Mouse (Mus musculus) erythroblast, embryonic 14.5 days (primary cell): ENCODE data around the gene Msl1. TPM values are rescaled to one million over a fixed set of nuclear protein-coding genes. Genes with fewer than 3 reads are reported as not detected.

Experiments
- H3K27me3 ChIP-seq: 2 replicates; pipeline ENCODE4 v1.6.1; 2012; ENCODE audit warnings: inconsistent platforms; ENCODE audit not compliant: control insufficient read depth
- H3K36me3 ChIP-seq: 2 replicates; pipeline ENCODE4 v1.6.1; 2012; ENCODE audit warnings: mild to moderate bottlenecking, inconsistent platforms; ENCODE audit not compliant: control insufficient read depth
- H3K4me1 ChIP-seq: 2 replicates; pipeline ENCODE4 v1.6.1; 2012; ENCODE audit warnings: inconsistent platforms; ENCODE audit not compliant: control insufficient read depth
- H3K4me3 ChIP-seq: replicated peaks from 2 replicates; pipeline ENCODE3; 2012; ENCODE audit warnings: moderate library complexity, mild to moderate bottlenecking, inconsistent platforms
- H3K9me3 ChIP-seq: 2 replicates; pipeline ENCODE4 v1.6.1; 2012; ENCODE audit warnings: low read length, inconsistent platforms, mixed read lengths; ENCODE audit not compliant: control insufficient read depth
- GATA1 ChIP-seq: IDR thresholded peaks from 2 replicates; pipeline ENCODE4 v1.6.1; 2012; ENCODE audit warnings: low read length, inconsistent platforms, mixed read lengths
- TAL1 ChIP-seq: IDR thresholded peaks from 3 replicates; pipeline ENCODE4 v1.6.1; 2012; ENCODE audit warnings: low read length, inconsistent platforms, mixed read lengths
- polyA plus RNA-seq: library from polyadenylated mRNA; stranded (reverse); fragments of >175 nt; gene quantifications from 2 replicates; pipeline ENCODE4 v1.2.3, GENCODE M21; 2012

The Msl1 gene
- polyA plus RNA-seq, 1 experiment: 2.7 TPM

DNA sequence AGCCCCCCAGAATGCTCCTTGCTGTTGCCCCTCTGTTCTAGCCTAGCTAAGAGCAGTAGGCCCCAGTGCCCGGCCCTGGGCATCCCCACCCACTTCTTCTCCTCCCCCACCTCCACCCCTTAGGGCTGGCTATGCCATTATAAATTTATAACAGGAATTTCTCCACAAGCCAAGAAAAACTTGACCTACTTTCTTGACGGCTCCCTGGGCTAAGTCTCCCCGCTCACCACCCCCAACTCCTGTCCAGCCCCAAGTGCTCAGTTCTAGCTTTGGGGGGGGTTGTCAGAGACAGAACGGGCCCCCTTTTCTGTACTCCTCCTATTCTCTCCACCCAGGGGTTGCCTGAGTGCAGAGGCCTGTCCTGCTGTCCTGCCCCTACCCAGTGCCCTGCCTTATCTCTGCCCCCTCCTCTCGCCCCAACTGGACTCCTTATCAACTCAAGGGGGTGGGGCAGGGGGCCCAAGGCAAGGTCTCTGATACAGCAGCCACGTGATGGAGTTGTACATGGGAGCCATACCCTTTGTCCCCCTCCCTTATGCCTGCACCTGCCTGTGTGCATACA is 44.0 kb upstream of the Msl1 start:
- Histone ChIP-seq H3K9me3 (no peaks in the 10 kb centered on the region), H3K27me3 (no peaks in the 10 kb centered on the region), H3K4me1 (peaks cover 99% of the 10 kb centered on the region), H3K4me3 (peak overlapping the region; percentile 37), H3K36me3 (peaks cover 48% of the 10 kb centered on the region)
- TF ChIP-seq GATA1: no peak
- no peak for TF ChIP-seq TAL1

DNA sequence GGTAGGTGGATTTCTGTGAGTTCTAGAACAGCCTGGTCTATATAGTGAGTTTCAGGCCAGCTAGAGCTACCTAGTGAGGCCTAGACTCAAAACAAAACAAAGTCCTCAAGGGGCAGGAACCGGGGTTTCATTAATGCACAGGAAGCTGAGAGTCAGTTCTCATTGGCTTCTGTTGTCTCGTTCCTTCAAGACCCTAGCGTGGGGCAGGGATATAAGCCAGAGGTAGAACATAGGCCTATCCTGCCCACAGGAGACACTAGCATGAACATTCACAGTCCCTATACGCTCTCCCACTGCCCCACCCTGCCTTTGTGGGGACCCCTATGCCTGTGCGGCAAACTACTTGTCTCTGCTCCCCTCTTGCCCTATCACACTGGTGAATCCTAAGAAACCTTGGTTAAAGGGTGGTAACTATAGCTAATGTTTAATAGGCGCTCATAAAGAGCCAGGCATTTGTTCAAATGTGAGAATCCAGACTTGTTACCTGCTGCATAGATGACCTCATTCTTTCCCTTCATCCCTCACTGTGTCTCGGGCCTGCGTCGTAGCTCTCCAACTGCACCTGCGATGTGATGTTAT is 42.7 kb upstream of the Msl1 start:
- H3K4me3 ChIP-seq: no peak overlapping the region

DNA sequence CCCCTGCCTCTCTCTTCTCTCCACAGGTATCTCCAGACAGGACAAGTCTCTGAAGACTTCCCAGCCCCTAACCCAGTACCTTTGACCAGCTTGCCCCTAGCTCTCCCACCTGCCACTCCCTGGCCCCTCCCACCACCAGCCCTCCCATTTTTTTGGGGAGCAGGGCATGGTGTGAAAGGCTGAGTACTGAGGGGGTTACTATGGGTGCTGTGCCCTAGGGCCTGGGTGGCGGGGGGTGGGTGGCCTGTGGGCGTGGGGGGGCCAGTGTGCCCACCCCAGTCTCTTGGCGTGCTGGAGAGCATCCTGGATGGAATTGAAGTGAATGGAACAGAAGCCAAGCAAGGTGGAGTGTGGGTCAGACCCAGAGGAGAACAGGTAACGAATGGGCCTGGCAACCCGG is 42.1 kb upstream of the Msl1 start:
- H3K9me3 ChIP-seq: no peaks in the 10 kb centered on the region
- no peak for TF ChIP-seq TAL1
- peaks cover 94% of the 10 kb centered on the region for H3K4me1 ChIP-seq
- H3K36me3 ChIP-seq: peaks cover 65% of the 10 kb centered on the region
- H3K27me3 ChIP-seq: no peaks in the 10 kb centered on the region
- H3K4me3 ChIP-seq: no peak overlapping the region

More for the DNA sequence above, 42.7 kb upstream of the Msl1 start:
- TF ChIP-seq GATA1 (no peak), TAL1 (no peak)
- H3K36me3 ChIP-seq: peaks cover 61% of the 10 kb centered on the region
- no peaks in the 10 kb centered on the region for H3K27me3 ChIP-seq
- peaks cover 98% of the 10 kb centered on the region for H3K4me1 ChIP-seq
- H3K9me3 ChIP-seq: no peaks in the 10 kb centered on the region

DNA sequence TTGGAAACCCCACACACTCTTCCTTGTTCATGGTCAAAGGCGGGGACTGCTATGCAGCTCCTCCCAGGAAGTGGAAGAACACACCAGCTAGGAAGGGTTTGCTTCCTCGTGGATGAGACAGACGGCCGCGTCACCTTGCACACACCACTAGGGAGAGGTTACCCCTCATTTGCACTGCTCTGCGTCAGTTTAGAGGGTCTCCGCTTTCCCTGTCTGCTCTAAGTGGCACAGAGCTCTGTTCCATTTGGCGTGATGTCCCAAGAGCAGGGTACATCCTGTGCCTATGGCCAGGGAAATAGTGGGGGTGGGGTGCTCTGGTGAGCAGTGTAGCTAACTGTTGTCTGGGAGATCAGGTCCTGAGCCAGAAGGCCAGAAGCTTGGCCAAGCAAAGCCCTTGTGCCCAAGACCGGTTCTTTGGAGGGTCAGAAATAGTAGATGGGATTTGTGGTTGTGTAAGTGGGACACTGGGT is 41.1 kb upstream of the Msl1 start:
- TF ChIP-seq TAL1 (no peak), GATA1 (no peak)
- H3K4me1 ChIP-seq: peaks cover 85% of the 10 kb centered on the region
- H3K9me3 ChIP-seq: no peaks in the 10 kb centered on the region
- H3K27me3 ChIP-seq: no peaks in the 10 kb centered on the region
- H3K36me3 ChIP-seq: peaks cover 69% of the 10 kb centered on the region
- H3K4me3 ChIP-seq: no peak overlapping the region

DNA sequence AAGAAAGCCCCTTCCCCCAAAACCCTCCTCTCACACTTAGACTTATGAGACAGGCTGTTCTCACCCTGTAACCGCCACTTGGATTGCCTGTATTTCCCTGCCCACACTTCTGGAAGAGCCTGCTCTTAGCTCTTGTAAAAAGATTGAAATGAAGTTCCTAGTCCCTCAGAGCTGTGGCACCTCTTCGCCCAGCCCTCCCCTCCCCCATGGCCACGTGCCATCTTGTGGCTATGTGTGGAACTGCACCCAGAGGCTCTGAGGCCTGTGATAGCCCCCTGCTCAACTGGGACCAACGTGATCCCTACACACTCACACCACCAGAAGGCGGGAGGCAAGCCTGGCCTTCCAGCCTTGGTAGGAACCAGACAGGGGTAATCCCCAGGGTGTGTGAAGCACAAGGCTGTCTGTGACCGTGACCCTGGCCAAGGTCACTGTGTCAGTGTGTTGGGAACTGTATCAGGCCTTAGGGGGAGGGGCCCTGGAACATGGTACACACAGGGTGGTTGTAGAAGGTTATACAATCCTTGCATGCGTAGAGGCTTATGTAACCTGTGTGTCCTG is 40.6 kb upstream of the Msl1 start:
- peaks cover 80% of the 10 kb centered on the region for H3K4me1 ChIP-seq
- TF ChIP-seq TAL1: no peak
- TF ChIP-seq GATA1: no peak
- no peaks in the 10 kb centered on the region for H3K27me3 ChIP-seq
- no peak overlapping the region for H3K4me3 ChIP-seq
- peaks cover 69% of the 10 kb centered on the region for H3K36me3 ChIP-seq
- no peaks in the 10 kb centered on the region for H3K9me3 ChIP-seq

DNA sequence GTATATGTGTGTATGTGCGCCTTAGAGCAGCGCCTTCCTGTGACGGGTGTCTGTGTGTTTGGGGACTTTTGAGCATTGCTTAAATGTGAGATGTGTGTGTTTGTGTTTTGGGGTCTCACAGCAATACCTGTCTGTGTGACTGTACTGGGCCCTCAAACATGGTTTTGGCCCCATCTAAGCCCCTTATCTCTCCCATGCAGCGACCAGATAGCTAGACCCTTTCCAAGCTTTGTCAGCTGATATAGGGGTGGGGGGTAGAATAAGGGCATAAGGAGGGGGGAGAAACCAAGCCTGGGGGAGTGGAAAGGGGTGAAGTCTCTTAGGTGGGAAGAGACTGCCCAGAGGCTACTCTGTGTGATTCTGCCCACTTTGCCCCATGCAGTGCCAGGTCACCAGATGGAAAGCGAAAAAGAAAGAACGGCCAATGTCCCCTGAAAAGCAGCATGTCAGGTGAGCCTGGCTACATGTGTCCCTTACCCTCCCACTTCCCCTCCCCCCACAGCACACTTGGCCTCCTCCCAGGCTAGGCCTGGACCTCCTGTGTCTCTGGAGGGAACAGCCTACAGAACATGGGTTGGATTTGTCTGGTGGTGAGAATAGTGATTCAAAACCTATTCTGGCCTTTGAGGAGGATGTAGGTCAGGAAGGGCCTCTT is 39.5 kb upstream of the Msl1 start:
- no peak for TF ChIP-seq TAL1
- no peak for TF ChIP-seq GATA1
- Histone ChIP-seq H3K9me3 (peaks cover 3% of the 10 kb centered on the region; the same call in 1 of the 2 replicates), H3K36me3 (peaks cover 74% of the 10 kb centered on the region), H3K27me3 (no peaks in the 10 kb centered on the region), H3K4me1 (peaks cover 72% of the 10 kb centered on the region), H3K4me3 (no peak overlapping the region)

DNA sequence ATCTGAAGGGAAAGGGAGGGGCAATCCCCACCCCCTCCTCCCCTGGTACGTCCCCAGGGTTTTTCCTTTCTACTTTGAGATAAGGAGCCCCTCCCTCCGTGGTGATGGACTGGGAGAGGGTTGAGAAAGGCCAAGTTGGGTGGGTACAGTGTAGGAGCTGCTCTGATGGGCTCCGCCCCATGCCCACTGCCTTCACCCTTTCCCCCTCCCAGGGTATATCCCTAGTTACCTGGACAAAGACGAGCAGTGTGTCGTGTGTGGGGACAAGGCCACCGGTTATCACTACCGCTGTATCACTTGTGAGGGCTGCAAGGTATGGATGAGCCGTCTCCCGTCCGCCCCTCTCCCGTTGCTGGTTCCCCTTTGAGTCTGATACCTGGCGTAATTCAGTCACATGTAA is 38.6 kb upstream of the Msl1 start:
- Histone ChIP-seq H3K36me3 (peaks cover 82% of the 10 kb centered on the region), H3K9me3 (peaks cover 3% of the 10 kb centered on the region; the same call in 1 of the 2 replicates), H3K4me1 (peaks cover 65% of the 10 kb centered on the region), H3K27me3 (no peaks in the 10 kb centered on the region), H3K4me3 (no peak overlapping the region)
- no peak for TF ChIP-seq GATA1
- no peak for TF ChIP-seq TAL1

DNA sequence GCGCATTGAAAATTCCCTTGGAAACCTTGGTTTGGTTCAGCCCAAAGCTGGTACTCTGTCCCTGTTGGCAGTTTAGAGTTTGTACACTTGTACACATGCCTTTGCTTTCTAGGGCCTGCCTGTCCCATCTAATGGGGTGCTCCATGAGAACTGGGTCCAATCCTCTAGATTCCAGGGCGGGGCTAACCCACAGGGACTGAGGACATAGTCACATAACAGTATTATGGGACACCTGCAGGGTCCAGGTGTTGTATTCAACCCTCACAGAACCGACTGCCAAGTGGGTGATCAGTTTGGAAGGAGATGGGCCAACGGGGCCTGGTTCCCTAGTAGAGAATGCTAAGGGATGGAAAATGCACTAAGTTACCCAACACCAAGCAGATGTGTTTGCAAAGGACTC is 33.4 kb upstream of the Msl1 start:
- Histone ChIP-seq H3K4me1 (peaks cover 57% of the 10 kb centered on the region), H3K36me3 (peaks cover 82% of the 10 kb centered on the region), H3K27me3 (no peaks in the 10 kb centered on the region), H3K9me3 (peaks cover 3% of the 10 kb centered on the region; the same call in 1 of the 2 replicates), H3K4me3 (no peak overlapping the region)
- no peak for TF ChIP-seq GATA1
- TF ChIP-seq TAL1: no peak
